Mouse (Mus musculus): ENCODE measurements at regions not wholly inside any gene's neighbourhood (a gene's known extent, or its start where the extent isn't known, plus 50 kb on each side); places are given as distances from the start of the nearest gene placed in this dataset.

DNA sequence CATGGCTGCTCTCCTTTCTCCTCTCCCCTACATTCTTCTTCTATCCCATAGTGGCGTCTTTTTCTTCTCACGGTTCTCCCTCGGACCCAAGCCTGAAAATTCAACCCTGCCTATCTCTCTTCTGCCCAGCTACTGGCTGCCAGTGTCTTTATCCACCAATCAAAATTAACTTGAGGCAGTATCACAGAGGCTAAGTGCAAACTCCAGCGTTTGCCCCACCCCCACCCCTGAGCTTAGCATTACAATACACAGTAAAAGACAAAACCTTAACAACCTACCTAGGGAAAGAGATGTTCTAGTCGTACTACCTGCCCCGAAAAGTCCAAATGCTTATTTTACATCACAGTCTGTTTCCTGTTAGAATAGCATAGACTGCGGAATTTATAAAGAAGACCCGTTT is 93.2 kb downstream of the Arl4c start:
- H3K9ac ChIP-seq (replicated peaks; ENCODE audit: low read depth, low read length) = no peak overlapping the region
- 51% methylated on average over 8 of the region's 8 CpGs for WGBS
- TF ChIP-seq CTCF (IDR thresholded peaks at IDR 0.05; ENCODE audit: low read depth) (no peak), EP300 (IDR thresholded peaks at IDR 0.05; ENCODE audit: low read depth) (no peak)
- DNase-seq (ENCODE audit: low spot score) (no peak), ATAC-seq (ENCODE audit: insufficient read depth, low read depth) (no peak)
- H3K4me1 ChIP-seq (ENCODE audit: control insufficient read depth, insufficient read depth) = no peaks in the 10 kb centered on the region
- H3K27me3 ChIP-seq (ENCODE audit: control insufficient read depth, insufficient read depth, low read length) = no peaks in the 10 kb centered on the region
- no peaks in the 10 kb centered on the region for H3K36me3 ChIP-seq (replicated peaks; ENCODE audit: control insufficient read depth, insufficient read depth, low read length)
- H3K4me2 ChIP-seq (ENCODE audit: low read depth, low read length) = no peak overlapping the region
- H3K27ac ChIP-seq (ENCODE audit: low read depth) = no peak overlapping the region
- H3K4me3 ChIP-seq (ENCODE audit: low read depth, low read length) = no peak overlapping the region
- no peaks in the 10 kb centered on the region for H3K9me3 ChIP-seq (replicated peaks; ENCODE audit: control insufficient read depth, low read length)

GRCm38 (mm10) chr1:88608236-88608635 is 93.8 kb downstream of the Arl4c start:
- H3K27ac ChIP-seq (ENCODE audit: low read depth) = no peak overlapping the region
- DNase-seq (ENCODE audit: low spot score) (no peak), ATAC-seq (ENCODE audit: insufficient read depth, low read depth) (no peak)
- H3K27me3 ChIP-seq (ENCODE audit: control insufficient read depth, insufficient read depth, low read length) = no peaks in the 10 kb centered on the region
- no peaks in the 10 kb centered on the region for H3K36me3 ChIP-seq (replicated peaks; ENCODE audit: control insufficient read depth, insufficient read depth, low read length)
- H3K4me2 ChIP-seq (ENCODE audit: low read depth, low read length) = no peak overlapping the region
- TF ChIP-seq EP300 (IDR thresholded peaks at IDR 0.05; ENCODE audit: low read depth) = no peak
- TF ChIP-seq CTCF (IDR thresholded peaks at IDR 0.05; ENCODE audit: low read depth) = no peak
- no peaks in the 10 kb centered on the region for H3K9me3 ChIP-seq (replicated peaks; ENCODE audit: control insufficient read depth, low read length)
- no peaks in the 10 kb centered on the region for H3K4me1 ChIP-seq (ENCODE audit: control insufficient read depth, insufficient read depth)
- no peak overlapping the region for H3K4me3 ChIP-seq (ENCODE audit: low read depth, low read length)
- no peak overlapping the region for H3K9ac ChIP-seq (replicated peaks; ENCODE audit: low read depth, low read length)
- WGBS = 45% methylated on average over 8 of the region's 8 CpGs

GRCm38 (mm10) chr1:88605616-88606190 is 95.8 kb upstream of the Glrp1 start:
- no peaks in the 10 kb centered on the region for H3K36me3 ChIP-seq (replicated peaks; ENCODE audit: control insufficient read depth, insufficient read depth, low read length)
- no peak overlapping the region for H3K4me3 ChIP-seq (ENCODE audit: low read depth, low read length)
- H3K4me2 ChIP-seq (ENCODE audit: low read depth, low read length) = no peak overlapping the region
- no peaks in the 10 kb centered on the region for H3K27me3 ChIP-seq (ENCODE audit: control insufficient read depth, insufficient read depth, low read length)
- no peak for ATAC-seq (ENCODE audit: insufficient read depth, low read depth)
- no peak overlapping the region for H3K27ac ChIP-seq (ENCODE audit: low read depth)
- no peak overlapping the region for H3K9ac ChIP-seq (replicated peaks; ENCODE audit: low read depth, low read length)
- TF ChIP-seq EP300 (IDR thresholded peaks at IDR 0.05; ENCODE audit: low read depth) (no peak), CTCF (IDR thresholded peaks at IDR 0.05; ENCODE audit: low read depth) (no peak)
- DNase-seq (ENCODE audit: low spot score) = no peak
- no peaks in the 10 kb centered on the region for H3K9me3 ChIP-seq (replicated peaks; ENCODE audit: control insufficient read depth, low read length)
- 51% methylated on average over 14 of the region's 14 CpGs for WGBS
- no peaks in the 10 kb centered on the region for H3K4me1 ChIP-seq (ENCODE audit: control insufficient read depth, insufficient read depth)

GRCm38 (mm10) chr1:88602241-88602640 is 92.4 kb upstream of the Glrp1 start:
- Histone ChIP-seq H3K4me2 (ENCODE audit: low read depth, low read length) (no peak overlapping the region), H3K9ac (replicated peaks; ENCODE audit: low read depth, low read length) (no peak overlapping the region), H3K27me3 (ENCODE audit: control insufficient read depth, insufficient read depth, low read length) (no peaks in the 10 kb centered on the region), H3K27ac (ENCODE audit: low read depth) (no peak overlapping the region), H3K4me3 (ENCODE audit: low read depth, low read length) (no peak overlapping the region), H3K4me1 (ENCODE audit: control insufficient read depth, insufficient read depth) (no peaks in the 10 kb centered on the region), H3K9me3 (replicated peaks; ENCODE audit: control insufficient read depth, low read length) (no peaks in the 10 kb centered on the region), H3K36me3 (replicated peaks; ENCODE audit: control insufficient read depth, insufficient read depth, low read length) (no peaks in the 10 kb centered on the region)
- TF ChIP-seq CTCF (IDR thresholded peaks at IDR 0.05; ENCODE audit: low read depth) (no peak), EP300 (IDR thresholded peaks at IDR 0.05; ENCODE audit: low read depth) (no peak)
- ATAC-seq (ENCODE audit: insufficient read depth, low read depth) (no peak), DNase-seq (ENCODE audit: low spot score) (no peak)
- 62% methylated on average over 3 of the region's 3 CpGs for WGBS

GRCm38 (mm10) chr1:88601801-88602200 is 91.9 kb upstream of the Glrp1 start:
- Histone ChIP-seq H3K36me3 (replicated peaks; ENCODE audit: control insufficient read depth, insufficient read depth, low read length) (no peaks in the 10 kb centered on the region), H3K9ac (replicated peaks; ENCODE audit: low read depth, low read length) (no peak overlapping the region), H3K27ac (ENCODE audit: low read depth) (no peak overlapping the region), H3K9me3 (replicated peaks; ENCODE audit: control insufficient read depth, low read length) (no peaks in the 10 kb centered on the region), H3K27me3 (ENCODE audit: control insufficient read depth, insufficient read depth, low read length) (no peaks in the 10 kb centered on the region), H3K4me3 (ENCODE audit: low read depth, low read length) (no peak overlapping the region), H3K4me2 (ENCODE audit: low read depth, low read length) (no peak overlapping the region), H3K4me1 (ENCODE audit: control insufficient read depth, insufficient read depth) (no peaks in the 10 kb centered on the region)
- no peak for TF ChIP-seq CTCF (IDR thresholded peaks at IDR 0.05; ENCODE audit: low read depth)
- TF ChIP-seq EP300 (IDR thresholded peaks at IDR 0.05; ENCODE audit: low read depth) = no peak
- ATAC-seq (ENCODE audit: insufficient read depth, low read depth) (no peak), DNase-seq (ENCODE audit: low spot score) (no peak)
- WGBS = 80% methylated on average over 8 of the region's 8 CpGs

- H3K27ac ChIP-seq (ENCODE audit: low read depth) = no peak overlapping the region
- no peaks in the 10 kb centered on the region for H3K27me3 ChIP-seq (ENCODE audit: control insufficient read depth, insufficient read depth, low read length)
- DNase-seq (ENCODE audit: low spot score) (no peak), ATAC-seq (ENCODE audit: insufficient read depth, low read depth) (no peak)
- WGBS = 48% methylated on average over 1 of the region's 1 CpGs
- no peaks in the 10 kb centered on the region for H3K36me3 ChIP-seq (replicated peaks; ENCODE audit: control insufficient read depth, insufficient read depth, low read length)
- TF ChIP-seq CTCF (IDR thresholded peaks at IDR 0.05; ENCODE audit: low read depth) (no peak), EP300 (IDR thresholded peaks at IDR 0.05; ENCODE audit: low read depth) (no peak)
- no peak overlapping the region for H3K4me3 ChIP-seq (ENCODE audit: low read depth, low read length)
- H3K4me1 ChIP-seq (ENCODE audit: control insufficient read depth, insufficient read depth) = no peaks in the 10 kb centered on the region
- H3K9ac ChIP-seq (replicated peaks; ENCODE audit: low read depth, low read length) = no peak overlapping the region
- H3K9me3 ChIP-seq (replicated peaks; ENCODE audit: control insufficient read depth, low read length) = no peaks in the 10 kb centered on the region
- no peak overlapping the region for H3K4me2 ChIP-seq (ENCODE audit: low read depth, low read length)
These were observed 90.3 kb upstream of the Glrp1 start for GRCm38 (mm10) chr1:88600145-88600544.
